Mouse (Mus musculus) heart, postnatal 25 days (tissue): ENCODE results near the gene Gm17027. TPM values are rescaled to one million over a fixed set of nuclear protein-coding genes. Genes with fewer than 3 reads are reported as not detected.
"Not testable (repeated sequence)": the region's sequence is repeated elsewhere in the genome, so short reads cannot be mapped to it uniquely, and the experiment has no call there.

Source experiments
- DNase-seq: peaks from one replicate; pipeline ENCODE4 v3.0.0; 2022; ENCODE audit warnings: low spot score
- intact Hi-C: fragments of 180-260 bp; cut with DNase I; formaldehyde crosslinking; loops from one replicate; pipeline ENCODE4 v1.15.1; 2025
- total RNA-seq, 2 experiments: library from RNA; stranded (reverse); gene quantifications; 2 replicates each; pipeline ENCODE4 v1.2.3; 2021

The Gm17027 gene
- not detected for total RNA-seq

- DNase-seq, intact Hi-C loops: not testable (repeated sequence)
Measured at GRCm38 (mm10) chr14:42162522-42162921, at the start of gene Gm17027. Gene Gm17027, minus strand, starts transcription at chr14:42162622.

- DNase-seq, intact Hi-C loops: not testable (repeated sequence)
Measured at GRCm38 (mm10) chr14:42190691-42191090, 28.3 kb upstream of the Gm17027 start, which contains the start of gene Gm3573. Gene Gm3573, minus strand, starts transcription at chr14:42190791.

GRCm38 (mm10) chr14:42183936-42184335, 21.5 kb upstream of the Gm17027 start:
- DNase-seq = peak; percentile 1
- intact Hi-C loops = not testable (repeated sequence)

DNA sequence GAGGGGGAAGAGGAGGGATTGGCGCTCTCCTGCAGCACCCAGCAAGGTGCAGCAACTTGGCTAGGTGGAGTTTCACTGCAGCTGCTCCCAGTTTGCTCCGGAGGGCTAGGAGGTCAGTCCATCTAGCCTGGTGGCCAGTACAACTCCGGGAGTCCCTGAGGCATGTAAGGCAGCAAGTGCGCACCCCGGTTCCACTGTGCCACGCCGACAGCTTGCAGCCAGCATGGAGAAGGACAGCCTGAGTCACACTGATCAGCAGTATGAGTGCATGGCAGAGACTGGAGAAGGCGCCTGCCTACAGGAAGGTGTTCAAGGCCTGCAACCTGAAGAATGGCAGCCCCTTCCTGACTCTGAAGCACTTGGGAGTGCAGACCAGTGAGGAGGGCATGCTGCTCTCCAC, 27.9 kb downstream of the Gm17027 start:
- DNase-seq, intact Hi-C loops: not testable (repeated sequence)

DNA sequence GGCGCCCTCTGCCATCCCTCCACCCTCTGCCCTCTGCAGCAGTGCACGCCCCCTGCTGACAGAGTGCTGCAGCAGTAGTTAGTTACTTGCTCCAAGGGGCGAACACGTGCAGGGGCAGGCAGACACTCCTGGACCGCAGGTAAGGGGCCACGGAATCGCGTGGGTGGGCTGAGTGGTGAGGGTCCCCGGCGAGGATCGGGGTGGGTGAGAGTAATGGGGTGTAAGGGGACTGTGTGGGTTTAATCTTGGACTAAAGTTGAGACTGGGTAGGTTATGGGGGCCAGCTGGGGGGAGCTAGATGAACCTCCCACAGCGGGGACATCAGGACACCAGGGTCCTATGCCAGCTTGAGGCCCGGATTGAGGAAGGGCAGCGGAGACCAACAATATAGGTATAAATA, 28.6 kb downstream of the Gm17027 start:
- DNase-seq = not testable (repeated sequence)

GRCm38 (mm10) chr14:42117269-42117668, 45.2 kb downstream of the Gm17027 start, which contains the start of gene Gm7951:
Gene Gm7951, minus strand, starts transcription at chr14:42117369.
- intact Hi-C loops, DNase-seq: not testable (repeated sequence)

More for the DNA sequence above, 28.6 kb downstream of the Gm17027 start:
- intact Hi-C loops = not testable (repeated sequence)

Other genes starting within 250 kb of the Gm17027 start
- not detected for gene 1700049E17Rik1, start 237.7 kb downstream of the Gm17027 start, total RNA-seq
- not detected for gene 1700024B05Rik, start 218.6 kb downstream of the Gm17027 start, total RNA-seq
- gene Gm6401, start 194.7 kb downstream of the Gm17027 start, total RNA-seq = not detected
- not detected for gene Gm3543, start 179.3 kb downstream of the Gm17027 start, total RNA-seq
- not detected for gene Gm7951, start 45.3 kb downstream of the Gm17027 start, total RNA-seq
- not detected for gene Gm3573, start 28.2 kb upstream of the Gm17027 start, total RNA-seq
- not detected for gene Gm17026, start 97.4 kb upstream of the Gm17027 start, total RNA-seq
- gene Gm9611, start 134.7 kb upstream of the Gm17027 start, total RNA-seq = not detected
- gene Gm7995, start 147.6 kb upstream of the Gm17027 start, total RNA-seq = not detected